Mouse (Mus musculus): ENCODE measurements around the gene Dctn5. TPM values are rescaled to one million over a fixed set of nuclear protein-coding genes. Genes with fewer than 3 reads are reported as not detected.

The Dctn5 gene
- 76.0 TPM for polyA plus RNA-seq (2017; shearing (Covaris generic))

GRCm38 (mm10) chr7:122132497-122133337, at the start of gene Dctn5, which contains the start of gene Palb2:
TSS of gene Dctn5 (plus strand) at chr7:122133041.
TSS of gene Palb2 (minus strand) at chr7:122132985.

GRCm38 (mm10) chr7:122101747-122102244, 31.0 kb upstream of the Dctn5 start, which contains the start of gene Ndufab1:
TSS of gene Ndufab1 (minus strand) at chr7:122101886.

GRCm38 (mm10) chr7:122158915-122159902, 26.4 kb downstream of the Dctn5 start, which contains the start of gene Plk1:
TSS of gene Plk1 (plus strand) at chr7:122159439.

GRCm38 (mm10) chr7:122186043-122186442, 53.2 kb downstream of the Dctn5 start, which contains the start of gene Ern2:
TSS of gene Ern2 (minus strand) at chr7:122186207.

Other genes starting within 250 kb of the Dctn5 start
- gene Cog7, start 151.3 kb upstream of the Dctn5 start, polyA plus RNA-seq (2017; shearing (Covaris generic)), result 10.2 TPM
- gene Gga2, start 111.8 kb upstream of the Dctn5 start, polyA plus RNA-seq (2017; shearing (Covaris generic)), result 5.5 TPM
- 49.5 TPM for gene Ubfd1, start 65.9 kb upstream of the Dctn5 start, polyA plus RNA-seq (2017; shearing (Covaris generic))
- gene Ears2, start 65.8 kb upstream of the Dctn5 start, polyA plus RNA-seq (2017; shearing (Covaris generic)), result 13.3 TPM
- 130 TPM for gene Ndufab1, start 31.2 kb upstream of the Dctn5 start, polyA plus RNA-seq (2017; shearing (Covaris generic))
- gene Palb2, start 56 bp upstream of the Dctn5 start, polyA plus RNA-seq (2017; shearing (Covaris generic)), result 3.4 TPM
- gene Plk1, start 26.4 kb downstream of the Dctn5 start, polyA plus RNA-seq (2017; shearing (Covaris generic)), result 0.51 TPM
- gene Ern2, start 53.2 kb downstream of the Dctn5 start, polyA plus RNA-seq (2017; shearing (Covaris generic)), result not detected
- not detected for gene Chp2, start 86.5 kb downstream of the Dctn5 start, polyA plus RNA-seq (2017; shearing (Covaris generic))
- gene Prkcb, start 155.7 kb downstream of the Dctn5 start, polyA plus RNA-seq (2017; shearing (Covaris generic)), result 140 TPM